Mouse (Mus musculus) left cerebral cortex, adult 8-10 months (tissue): ENCODE measurements at regions not wholly inside any gene's neighbourhood (a gene's known extent, or its start where the extent isn't known, plus 50 kb on each side); places are given as distances from the start of the nearest gene placed in this dataset.

Experiments used
- DNase-seq, 2 experiments: peaks; one replicate each; pipeline ENCODE4 v3.0.0; 2022; ENCODE audit warnings: low spot score in 2 of 2

GRCm38 (mm10) chr10:84024901-84025300 is 302.2 kb downstream of the 1500009L16Rik start:
- no peak for DNase-seq

GRCm38 (mm10) chr10:84026798-84027197 is 304.1 kb downstream of the 1500009L16Rik start:
- DNase-seq, result no peak

GRCm38 (mm10) chr10:84036131-84036877 is 313.6 kb downstream of the 1500009L16Rik start:
- no peak for DNase-seq

GRCm38 (mm10) chr10:84048706-84049105 is 326.0 kb downstream of the 1500009L16Rik start:
- no peak for DNase-seq

GRCm38 (mm10) chr10:84052696-84053095 is 330.0 kb downstream of the 1500009L16Rik start:
- no peak for DNase-seq

- DNase-seq, result peak in 1 of 2 experiments; percentile 41
These were observed 332.1 kb downstream of the 1500009L16Rik start for GRCm38 (mm10) chr10:84054551-84055336.

- no peak for DNase-seq
These were observed 332.9 kb downstream of the 1500009L16Rik start for GRCm38 (mm10) chr10:84055402-84056167.

- DNase-seq, result no peak
These were observed 333.9 kb downstream of the 1500009L16Rik start for GRCm38 (mm10) chr10:84056323-84057169.

- no peak for DNase-seq
These were observed 335.6 kb downstream of the 1500009L16Rik start for GRCm38 (mm10) chr10:84058301-84058700.

- no peak for DNase-seq
These were observed 337.2 kb downstream of the 1500009L16Rik start for GRCm38 (mm10) chr10:84059646-84060491.

GRCm38 (mm10) chr10:84060492-84061218 is 338.0 kb downstream of the 1500009L16Rik start:
- DNase-seq, result peak; percentile 34 to 70

GRCm38 (mm10) chr10:84067052-84067650 is 344.5 kb downstream of the 1500009L16Rik start:
- DNase-seq, result no peak

- DNase-seq, result no peak
These were observed 347.1 kb downstream of the 1500009L16Rik start for GRCm38 (mm10) chr10:84069806-84070205.

- no peak for DNase-seq
These were observed 350.3 kb downstream of the 1500009L16Rik start for GRCm38 (mm10) chr10:84072866-84073483.

- no peak for DNase-seq
These were observed 352.9 kb downstream of the 1500009L16Rik start for GRCm38 (mm10) chr10:84075581-84075980.

- DNase-seq, result no peak
These were observed 357.6 kb downstream of the 1500009L16Rik start for GRCm38 (mm10) chr10:84080236-84080635.

GRCm38 (mm10) chr10:84081673-84082072 is 358.7 kb downstream of the Nuak1 start:
- no peak for DNase-seq

- DNase-seq, result no peak
These were observed 352.9 kb downstream of the Nuak1 start for GRCm38 (mm10) chr10:84087528-84087927.
